Mouse (Mus musculus): ENCODE data around the gene Olfr1294.

The Olfr1294 gene

DNA sequence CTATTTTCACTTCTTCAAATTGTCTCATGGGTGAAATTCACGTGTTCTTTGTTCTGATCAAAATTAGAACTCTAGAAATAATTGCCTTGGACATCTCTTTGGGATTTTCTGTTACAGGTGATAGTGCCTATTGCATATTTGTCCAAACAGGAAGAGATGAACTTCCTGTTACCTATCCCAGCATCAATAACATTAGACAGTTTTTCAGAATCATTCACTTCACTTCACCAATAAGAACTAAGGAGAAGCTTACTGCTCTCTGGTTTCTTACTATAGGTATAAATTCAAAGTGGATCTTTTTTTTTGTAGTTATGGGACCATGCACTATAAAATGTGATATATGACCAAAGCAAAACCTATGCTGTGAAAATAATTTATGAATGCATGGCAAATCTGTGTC is at the start of gene Olfr1294:
TSS of gene Olfr1294 (minus strand) at position 101 of the 400 bp plus-strand sequence.
- no peak for DNase-seq (ENCODE audit: low spot score)

DNA sequence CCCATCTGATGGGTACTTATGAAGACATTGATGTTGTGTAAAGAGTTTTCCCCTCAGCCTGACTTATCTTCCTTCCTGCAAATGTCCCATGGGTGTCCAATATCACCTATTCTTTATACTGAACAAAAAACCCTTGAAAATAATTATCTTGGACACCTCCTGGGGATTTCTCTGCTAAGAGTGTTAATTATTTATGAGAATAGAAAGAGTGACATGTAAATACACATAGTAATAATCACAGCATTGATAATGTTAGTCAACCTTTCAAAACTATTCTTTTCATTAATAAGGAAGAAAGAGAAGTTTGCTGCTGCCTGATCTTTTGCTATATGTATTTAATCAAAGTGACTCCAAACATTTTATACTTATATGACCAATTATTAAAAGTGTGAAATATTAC is 29.5 kb upstream of the Olfr1294 start, which contains the start of gene Olfr1295:
TSS of gene Olfr1295 (minus strand) at position 101 of the 400 bp plus-strand sequence.
- DNase-seq (ENCODE audit: low spot score), result no peak

DNA sequence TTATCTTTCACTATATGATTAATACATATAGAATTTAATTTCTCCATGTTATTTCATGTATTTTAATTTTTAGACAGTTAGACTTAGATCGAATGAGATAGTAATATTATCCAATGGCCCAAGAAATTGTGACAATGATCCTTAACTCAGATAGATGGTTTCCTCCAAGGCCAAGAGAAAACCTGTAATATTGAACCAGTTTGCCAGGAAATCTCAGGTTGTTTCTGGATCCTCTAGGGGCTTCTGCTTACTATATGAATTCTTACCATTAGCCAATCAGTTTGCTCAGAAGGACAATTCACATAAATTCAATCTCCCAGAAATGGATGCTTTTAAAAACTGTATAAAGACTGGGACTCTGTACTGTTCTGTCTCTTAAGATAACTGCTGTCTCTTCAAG is 15.2 kb downstream of the Olfr1294 start, which contains the start of gene Olfr1293-ps:
TSS of gene Olfr1293-ps (plus strand) at position 301 of the 400 bp plus-strand sequence.
- DNase-seq (ENCODE audit: low spot score), result no peak

DNA sequence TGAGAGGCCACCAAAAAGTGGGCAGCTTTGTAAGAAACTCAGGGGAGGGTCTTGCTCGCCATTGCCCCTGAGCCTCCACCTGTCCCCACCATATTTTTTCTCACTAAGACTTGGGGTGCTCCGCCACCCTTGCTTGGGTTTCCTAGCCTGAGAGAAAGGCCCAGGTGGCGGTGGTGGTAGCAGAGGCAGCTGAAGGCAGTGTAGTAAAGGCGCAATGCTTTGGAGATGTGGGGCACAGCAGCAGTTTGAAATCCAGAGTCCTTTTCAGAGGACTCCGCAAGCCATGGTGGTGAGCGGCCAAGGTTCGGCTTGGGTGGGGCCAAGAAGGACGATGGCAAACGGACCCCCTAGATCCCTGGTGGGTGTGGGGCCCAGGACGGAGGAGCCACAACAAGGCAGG is 22.6 kb downstream of the Olfr1294 start:
- DNase-seq (ENCODE audit: low spot score), result no peak

DNA sequence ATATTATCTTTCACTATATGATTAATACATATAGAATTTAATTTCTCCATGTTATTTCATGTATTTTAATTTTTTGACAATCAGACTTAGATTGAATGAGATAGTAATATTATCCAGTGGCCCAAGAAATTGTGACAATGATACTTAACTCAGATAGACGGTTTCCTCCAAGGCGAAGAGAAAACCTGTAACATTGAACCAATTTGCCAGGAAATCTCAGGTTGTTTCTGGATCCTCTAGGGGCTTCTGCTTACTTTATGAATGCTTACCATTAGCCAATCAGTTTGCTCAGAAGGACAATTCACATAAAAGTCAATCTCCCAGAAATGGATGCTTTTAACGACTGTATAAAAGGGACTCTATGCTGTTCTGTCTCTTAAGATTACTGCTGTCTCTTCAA is 43.2 kb downstream of the Olfr1294 start, which contains the start of gene Olfr1291-ps1:
TSS of gene Olfr1291-ps1 (plus strand) at position 301 of the 400 bp plus-strand sequence.
- no peak for DNase-seq (ENCODE audit: low spot score)

DNA sequence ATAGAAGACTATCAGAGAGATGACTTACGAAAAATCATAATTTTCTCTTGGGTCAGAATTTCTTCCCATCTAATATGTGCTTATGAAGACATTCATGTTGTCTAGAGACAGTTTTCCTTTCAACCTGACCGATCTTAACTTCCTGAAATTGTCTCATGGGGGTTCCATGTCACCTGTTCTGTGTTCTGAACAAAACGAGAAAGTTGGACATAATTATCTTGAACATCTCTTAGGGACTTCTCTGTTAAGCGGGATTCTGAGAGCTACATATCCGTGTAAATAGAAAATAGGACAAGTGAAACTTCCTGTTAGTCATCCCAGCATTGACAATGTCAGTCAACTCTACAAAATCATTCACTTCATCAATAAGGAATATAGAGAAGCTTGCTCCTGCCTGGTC is 46.4 kb downstream of the Olfr1294 start, which contains the start of gene Olfr1290:
TSS of gene Olfr1290 (minus strand) at position 101 of the 400 bp plus-strand sequence.
- DNase-seq (ENCODE audit: low spot score), result no peak
